Mouse (Mus musculus): Measurements from ENCODE around the gene Gps2. TPM values are rescaled to one million over a fixed set of nuclear protein-coding genes. Genes with fewer than 3 reads are reported as not detected.

Gps2 gene
- 10 to 100 TPM; 35.9 to 44.5 TPM for total RNA-seq (2021)
- long read RNA-seq, experiment 1, transcript Gps2-203 (11 exons, 1,159 nt), result minor isoform, 15 of 48 reads
- long read RNA-seq, experiment 1, transcript Gps2-201 (10 exons, 1,220 nt), result major isoform, 24 of 48 reads
- long read RNA-seq, experiment 1, partial matches to known transcripts, result 1 of 48 reads
- long read RNA-seq, experiment 1, other reads (novel, unspliced or antisense), result 8 of 48 reads
- long read RNA-seq, experiment 2, transcript Gps2-203 (11 exons, 1,159 nt), result minor isoform, 15 of 57 reads
- long read RNA-seq, experiment 2, transcript Gps2-201 (10 exons, 1,220 nt), result major isoform, 27 of 57 reads
- long read RNA-seq, experiment 2, partial matches to known transcripts, result 2 of 57 reads
- long read RNA-seq, experiment 2, other reads (novel, unspliced or antisense), result 13 of 57 reads

GRCm38 (mm10) chr11:69913554-69914371 lies at the start of gene Gps2:
Gene Gps2 (plus strand): TSS chr11:69913888.
- peak; percentile 76 to 92 for DNase-seq (ENCODE audit: low spot score in 2 of 2)

- DNase-seq (ENCODE audit: low spot score in 2 of 2), result no peak
Observed at GRCm38 (mm10) chr11:69864138-69864860, 49.4 kb upstream of the Gps2 start.

- no peak for DNase-seq (ENCODE audit: low spot score in 2 of 2)
Observed at GRCm38 (mm10) chr11:69865561-69865960, 48.1 kb upstream of the Gps2 start.

GRCm38 (mm10) chr11:69867335-69867734 lies 46.4 kb upstream of the Gps2 start:
- DNase-seq (ENCODE audit: low spot score in 2 of 2), result no peak

DNA sequence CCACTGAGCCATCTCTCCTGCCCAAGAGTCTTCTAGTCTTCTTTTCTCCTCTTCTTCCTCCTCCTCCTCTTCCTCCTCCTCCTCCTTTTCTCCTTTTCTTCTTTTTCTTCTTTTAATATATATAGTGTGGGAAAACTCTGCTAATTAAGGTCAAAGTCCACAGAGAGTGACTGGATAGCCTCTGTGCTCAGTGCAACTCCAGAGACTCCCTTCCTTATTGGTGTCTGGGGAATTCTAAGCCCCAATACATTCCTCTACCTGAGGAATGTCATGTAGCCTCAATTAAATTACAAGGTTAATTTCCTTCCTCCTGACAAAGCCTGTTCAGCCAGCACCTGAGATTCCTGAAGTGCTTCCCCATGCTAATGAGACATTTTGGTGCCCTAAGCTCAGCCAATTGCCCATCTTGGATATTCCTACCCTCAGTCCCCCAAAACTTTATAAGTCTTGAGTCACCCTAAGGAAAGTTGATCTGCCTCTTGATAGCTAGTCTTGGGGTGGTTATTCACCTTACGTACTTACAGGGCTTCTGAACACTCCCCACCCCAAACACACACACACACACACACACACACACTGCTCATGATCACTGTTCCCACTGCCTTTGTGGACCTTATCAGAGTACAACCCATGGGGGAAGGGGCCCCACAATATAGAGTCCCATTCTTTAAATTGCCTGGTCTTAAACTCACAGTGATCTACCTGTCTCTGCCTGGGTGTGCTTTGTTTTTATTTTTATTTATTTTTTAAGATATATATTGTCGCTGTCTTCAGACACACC lies 43.2 kb upstream of the Gps2 start:
- DNase-seq (ENCODE audit: low spot score in 2 of 2), result no peak

DNA sequence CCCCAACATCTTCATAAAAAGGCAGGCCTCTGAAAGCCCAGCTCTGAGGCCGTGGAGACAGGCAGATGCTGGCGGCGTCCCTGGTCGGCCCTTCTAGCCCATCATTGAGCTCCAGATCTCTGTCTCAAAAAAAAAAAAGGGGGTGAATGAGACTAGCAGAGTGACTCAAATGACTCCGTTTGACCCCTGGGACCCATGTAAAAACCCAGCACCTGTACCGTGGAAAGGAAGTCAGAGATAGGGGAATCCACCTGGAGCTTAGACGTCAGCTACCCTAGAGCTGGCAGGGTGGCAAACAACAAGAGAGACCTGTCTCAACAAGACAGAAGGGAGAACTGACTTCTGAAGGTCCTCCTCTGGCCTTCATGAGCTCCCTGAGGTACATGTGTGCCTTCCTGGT lies 41.9 kb upstream of the Gps2 start:
- no peak for DNase-seq (ENCODE audit: low spot score in 2 of 2)

DNA sequence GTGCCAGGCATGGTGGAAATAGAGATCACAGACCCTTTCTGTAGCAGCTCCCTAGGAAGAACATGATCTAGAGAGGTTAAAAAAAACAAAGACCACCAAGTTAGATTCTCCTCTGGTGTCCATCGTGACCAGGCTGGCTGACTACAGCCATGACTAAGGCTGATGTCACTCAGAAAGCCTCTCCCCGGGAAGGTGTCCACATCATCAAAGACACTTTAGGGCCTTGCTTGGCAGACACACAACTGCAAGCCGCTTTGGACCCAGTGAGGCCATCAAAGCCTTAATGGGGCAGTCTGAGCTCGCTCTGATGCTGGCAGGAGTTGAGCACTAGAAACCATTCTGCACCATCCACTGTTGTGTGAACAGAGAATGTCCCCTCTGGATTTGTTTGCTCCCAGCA lies 41.2 kb upstream of the Gps2 start:
- DNase-seq (ENCODE audit: low spot score in 2 of 2), result no peak

DNA sequence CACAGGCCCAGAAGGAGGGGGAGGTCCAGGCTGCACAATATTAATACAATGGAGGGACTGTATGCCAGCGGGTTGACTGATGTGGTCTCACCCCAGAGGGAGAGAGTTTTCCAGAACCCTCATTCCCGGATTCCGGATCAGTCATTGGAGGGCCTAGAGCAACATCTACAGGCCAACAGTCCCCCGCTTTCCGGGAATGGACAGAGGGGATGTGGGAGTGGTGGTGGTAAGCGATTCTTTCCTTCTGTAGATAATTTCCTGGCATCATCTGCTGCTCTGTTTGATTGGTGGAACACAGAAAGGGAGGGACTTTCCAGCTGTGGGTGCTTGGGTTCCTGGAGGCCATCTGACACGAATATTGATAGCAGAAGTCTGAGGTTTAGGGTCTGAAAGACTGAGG lies 37.5 kb upstream of the Gps2 start:
- DNase-seq (ENCODE audit: low spot score in 2 of 2), result no peak

DNA sequence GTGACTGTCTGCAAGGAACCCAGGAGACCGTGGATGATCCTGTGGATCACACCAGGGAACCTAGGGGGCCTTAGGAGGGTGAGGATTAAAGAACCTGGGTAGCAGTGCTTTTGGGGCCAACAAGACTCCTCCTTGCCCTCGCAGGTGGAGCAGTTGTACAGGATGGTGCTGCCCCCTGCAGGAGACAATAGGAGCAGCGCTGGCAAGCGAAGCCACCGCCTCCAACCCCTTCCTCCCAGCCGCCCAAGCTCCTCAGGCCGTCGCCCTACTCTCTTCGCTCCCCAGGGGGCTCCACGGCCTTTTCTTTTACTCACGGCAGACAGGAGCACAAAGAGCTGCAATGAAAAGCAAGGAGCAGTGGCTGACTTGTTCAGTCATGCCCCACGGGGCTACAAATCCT lies 36.8 kb upstream of the Gps2 start:
- DNase-seq (ENCODE audit: low spot score in 2 of 2), result peak; percentile 74 to 87

DNA sequence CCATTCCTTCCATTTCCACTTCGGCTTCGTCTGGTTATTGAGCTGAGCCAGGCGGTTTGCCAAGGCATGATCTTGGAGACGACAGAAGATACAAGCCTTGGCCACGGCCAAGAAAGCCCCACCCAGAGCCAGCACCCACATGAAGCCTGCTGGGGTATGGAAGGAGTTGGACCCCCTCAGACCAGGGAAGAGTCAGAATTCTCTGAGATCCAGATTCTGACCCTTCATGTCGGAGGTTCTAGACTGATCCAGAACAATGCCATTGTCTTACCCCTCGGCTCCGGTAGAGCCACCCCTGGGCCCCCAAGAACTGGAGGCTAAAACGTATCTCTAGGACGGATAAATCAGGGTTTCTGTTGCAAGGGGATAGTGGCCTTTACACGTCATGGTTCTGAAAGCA lies 35.8 kb upstream of the Gps2 start, which contains the start of gene Tmem95:
TSS of gene Tmem95 (minus strand) at position 141 of the 400 bp plus-strand sequence.
- DNase-seq (ENCODE audit: low spot score in 2 of 2), result no peak

DNA sequence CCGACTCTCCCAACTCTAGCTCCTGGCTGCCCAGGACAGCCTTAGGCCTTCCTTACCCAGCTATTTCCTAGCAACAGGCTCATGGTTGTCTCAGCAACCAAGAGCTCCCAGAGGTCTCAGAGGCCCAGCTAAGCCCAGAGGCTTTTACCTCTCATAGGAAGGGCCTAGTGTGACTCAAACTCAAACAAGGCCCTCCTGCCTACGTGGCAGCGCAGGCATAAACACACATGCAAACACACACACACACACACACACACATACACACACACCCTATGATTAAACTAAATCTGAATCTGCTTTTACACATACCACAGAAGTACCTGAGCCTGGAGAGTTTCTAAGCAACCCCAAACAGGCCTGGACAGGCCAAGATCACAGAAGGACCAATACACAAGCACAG lies 35.3 kb upstream of the Gps2 start:
- no peak for DNase-seq (ENCODE audit: low spot score in 2 of 2)

DNA sequence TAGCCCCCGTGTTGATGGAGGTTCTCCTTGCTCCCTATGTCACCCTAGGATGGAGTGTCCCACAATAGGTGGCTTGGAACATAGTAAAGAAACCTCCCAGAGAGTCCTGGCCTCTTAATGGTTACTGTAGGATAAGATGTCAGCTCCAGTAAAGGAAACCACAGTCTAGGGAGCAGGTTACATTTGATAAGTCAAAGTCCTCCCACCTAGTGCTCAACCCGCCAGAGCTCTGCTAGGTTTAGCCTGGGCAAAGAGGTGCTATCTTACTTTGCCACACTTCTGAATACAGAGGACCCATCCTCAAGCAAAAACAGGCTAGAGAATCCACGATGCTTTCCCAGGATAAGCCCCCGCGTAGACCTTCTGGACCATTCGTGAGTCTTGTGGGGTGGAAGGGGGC lies 34.7 kb upstream of the Gps2 start:
- no peak for DNase-seq (ENCODE audit: low spot score in 2 of 2)

DNA sequence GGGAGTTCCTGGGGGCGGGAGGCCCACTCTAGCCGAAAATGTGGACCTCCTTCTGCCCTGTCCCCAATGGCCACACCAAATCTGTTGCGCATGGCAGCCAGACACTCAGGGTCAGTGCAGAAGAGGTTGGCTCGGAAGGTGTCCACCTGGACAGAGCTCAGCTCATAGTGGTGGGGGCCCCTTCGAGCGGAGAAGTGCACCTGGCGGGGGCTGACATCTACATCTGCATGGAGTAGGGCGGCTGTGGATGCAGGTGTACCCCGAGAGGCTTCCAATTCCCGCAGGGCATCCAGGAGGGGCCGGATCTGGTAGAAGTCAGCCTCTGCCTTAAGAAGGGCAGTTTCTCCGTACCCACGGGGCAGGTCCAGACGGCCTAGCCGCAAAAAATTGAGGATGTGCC lies 34.0 kb upstream of the Gps2 start:
- DNase-seq (ENCODE audit: low spot score in 2 of 2), result no peak

GRCm38 (mm10) chr11:69880506-69880852 lies 33.2 kb upstream of the Gps2 start:
- peak in 1 of 2 experiments; percentile 69 for DNase-seq (ENCODE audit: low spot score in 2 of 2)

GRCm38 (mm10) chr11:69880853-69881603 lies 32.7 kb upstream of the Gps2 start, which contains the start of gene Kctd11:
Gene Kctd11 (minus strand): TSS chr11:69881406.
- peak; percentile 82 to 86 for DNase-seq (ENCODE audit: low spot score in 2 of 2)

DNA sequence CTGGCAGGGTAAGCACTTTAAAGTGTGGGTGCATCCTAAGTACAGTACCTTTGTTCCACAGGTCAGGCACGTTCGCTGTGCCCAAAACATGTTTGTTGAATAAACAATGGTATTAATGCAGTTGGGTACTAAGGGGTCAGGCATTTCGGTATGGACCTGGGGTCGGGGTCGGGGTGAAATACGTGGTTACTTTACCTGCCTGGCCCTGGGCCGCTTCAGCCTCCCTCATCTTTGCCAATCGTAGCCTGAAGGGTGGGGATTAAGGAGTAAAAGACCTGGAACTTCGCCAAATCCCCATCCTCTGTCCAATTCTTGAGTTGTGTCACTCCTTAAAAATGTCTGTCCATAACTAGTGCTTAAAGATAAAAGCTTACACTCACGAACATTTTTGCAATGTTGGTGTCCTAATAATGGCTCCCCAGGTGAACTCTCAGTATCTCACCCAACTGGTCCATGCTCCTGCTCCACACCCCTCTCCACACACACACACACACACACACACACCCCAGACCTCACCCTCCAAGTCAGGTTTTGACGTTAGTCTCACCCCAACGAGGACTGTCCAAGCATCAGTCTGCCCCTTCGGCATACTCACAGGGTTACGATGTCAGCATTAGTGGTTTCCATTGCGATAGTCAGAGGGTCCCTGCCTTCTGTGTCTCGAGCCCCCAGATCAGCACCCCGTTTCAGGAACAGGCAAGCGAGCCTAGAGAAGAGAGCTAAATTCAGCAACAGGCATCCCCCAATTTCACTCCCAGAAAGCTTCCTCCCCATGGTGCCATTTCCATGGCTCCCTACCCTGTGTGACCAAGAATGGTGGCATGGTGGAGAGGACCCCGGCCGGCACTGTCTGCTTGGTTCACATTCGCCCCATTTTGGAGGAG lies 31.7 kb upstream of the Gps2 start:
- DNase-seq (ENCODE audit: low spot score in 2 of 2), result no peak

GRCm38 (mm10) chr11:69883066-69883465 lies 30.6 kb upstream of the Gps2 start:
- DNase-seq (ENCODE audit: low spot score in 2 of 2), result no peak

GRCm38 (mm10) chr11:69883527-69884151 lies 30.0 kb upstream of the Gps2 start:
- DNase-seq (ENCODE audit: low spot score in 2 of 2), result no peak

DNA sequence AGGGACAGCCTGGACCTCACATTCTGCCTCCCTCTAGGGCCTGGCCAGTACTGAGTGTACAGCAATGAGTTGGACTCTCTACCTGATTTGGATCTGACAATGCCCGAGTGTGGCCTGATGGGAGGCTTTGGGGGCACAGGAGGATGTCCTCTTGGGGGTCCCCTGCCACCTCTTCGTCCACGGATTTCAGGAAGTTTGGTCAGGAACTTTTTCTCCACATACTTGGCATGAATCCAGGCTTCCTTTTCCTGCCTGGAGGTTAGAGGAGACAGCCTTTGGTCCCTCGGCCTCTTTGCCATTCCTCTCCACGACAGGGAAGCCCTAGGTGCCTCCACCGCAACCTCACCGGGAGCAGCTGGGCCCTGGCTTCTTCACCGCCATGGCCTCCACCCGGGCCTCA lies 29.4 kb upstream of the Gps2 start:
- no peak for DNase-seq (ENCODE audit: low spot score in 2 of 2)
